Mouse (Mus musculus) kidney, postnatal 14 days (tissue): Measurements from ENCODE around the gene Hoxc6.

ENCODE experiments used
- DNase-seq: peaks from one replicate; pipeline ENCODE4 v3.0.0; 2022; ENCODE audit warnings: mixed read lengths

The Hoxc6 gene

DNA sequence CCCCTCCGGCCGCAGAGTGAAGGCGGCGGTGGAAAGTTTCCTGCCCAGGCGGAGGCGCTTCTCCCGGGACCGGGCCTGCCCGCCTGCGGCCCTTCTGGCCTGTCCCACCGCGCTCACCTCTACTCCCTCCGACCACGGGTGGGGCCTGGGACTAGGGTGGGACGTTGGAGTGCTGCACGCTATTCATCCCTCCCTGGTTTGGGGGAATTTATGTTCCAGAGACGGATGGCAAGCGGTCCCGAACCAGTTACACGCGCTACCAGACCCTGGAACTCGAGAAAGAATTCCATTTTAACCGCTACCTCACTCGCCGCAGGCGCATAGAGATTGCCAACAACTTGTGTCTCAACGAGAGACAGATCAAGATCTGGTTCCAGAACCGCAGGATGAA, 16.9 kb downstream of the Hoxc6 start:
- no peak for DNase-seq

DNA sequence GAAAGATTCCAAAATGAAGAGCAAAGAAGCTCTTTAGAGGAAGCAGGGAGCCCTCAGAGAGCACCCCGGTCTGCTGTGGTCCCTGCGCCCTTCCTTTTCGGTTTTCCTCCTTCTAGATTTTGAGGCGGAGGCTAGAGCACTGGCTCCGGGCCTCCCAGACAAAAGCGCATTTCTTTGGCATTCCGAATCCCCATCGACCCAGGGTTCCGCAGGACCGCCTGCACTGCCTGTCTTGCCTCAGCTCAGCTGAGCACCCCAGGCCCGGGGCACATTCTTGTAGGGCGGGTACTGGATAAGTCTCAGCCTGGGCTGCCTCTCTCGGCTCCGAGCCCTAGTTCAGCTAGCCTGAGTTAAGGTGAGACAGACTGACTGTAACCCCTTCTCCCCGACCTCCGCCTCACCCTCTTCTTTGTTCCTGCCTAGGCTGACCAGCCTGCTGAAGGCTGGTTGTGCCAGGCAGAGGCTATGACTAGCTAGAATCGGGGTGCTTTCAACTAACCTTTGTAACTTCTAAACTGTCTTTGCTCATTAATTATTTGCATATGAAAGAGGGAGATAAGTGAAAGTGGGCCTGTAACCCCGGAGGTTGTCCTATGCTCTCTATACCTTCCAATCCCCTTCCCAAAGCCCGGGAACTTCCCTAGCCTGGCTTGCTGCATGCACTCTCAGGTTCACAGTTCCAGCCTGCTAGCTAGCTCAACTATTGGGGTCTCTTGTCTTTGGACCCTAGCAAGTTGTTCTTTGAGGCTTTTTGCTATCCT, 17.5 kb downstream of the Hoxc6 start:
- DNase-seq = no peak

DNA sequence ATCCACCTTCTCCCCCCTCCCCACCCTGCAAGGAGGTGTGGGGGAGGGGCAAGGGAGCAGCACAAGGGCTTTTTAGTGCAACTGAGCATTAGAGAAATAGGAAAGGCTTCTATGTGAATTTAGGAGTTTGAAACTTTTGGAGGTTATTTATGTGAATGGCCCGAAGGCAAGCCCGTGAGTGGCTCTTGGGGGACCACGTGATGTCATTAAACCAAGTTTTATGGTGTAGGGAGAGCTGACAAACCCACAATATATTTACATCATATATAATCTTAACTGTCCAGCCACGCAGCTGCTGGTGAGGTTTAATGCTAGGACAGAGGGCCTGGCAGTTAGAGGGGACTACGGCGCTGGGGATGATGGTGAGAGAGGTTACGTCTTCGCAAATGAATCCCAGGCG, 20.6 kb downstream of the Hoxc6 start, which contains the start of gene Hoxc4:
Gene Hoxc4, plus strand, starts transcription at position 299 of the 400 bp plus-strand sequence.
- DNase-seq = no peak

DNA sequence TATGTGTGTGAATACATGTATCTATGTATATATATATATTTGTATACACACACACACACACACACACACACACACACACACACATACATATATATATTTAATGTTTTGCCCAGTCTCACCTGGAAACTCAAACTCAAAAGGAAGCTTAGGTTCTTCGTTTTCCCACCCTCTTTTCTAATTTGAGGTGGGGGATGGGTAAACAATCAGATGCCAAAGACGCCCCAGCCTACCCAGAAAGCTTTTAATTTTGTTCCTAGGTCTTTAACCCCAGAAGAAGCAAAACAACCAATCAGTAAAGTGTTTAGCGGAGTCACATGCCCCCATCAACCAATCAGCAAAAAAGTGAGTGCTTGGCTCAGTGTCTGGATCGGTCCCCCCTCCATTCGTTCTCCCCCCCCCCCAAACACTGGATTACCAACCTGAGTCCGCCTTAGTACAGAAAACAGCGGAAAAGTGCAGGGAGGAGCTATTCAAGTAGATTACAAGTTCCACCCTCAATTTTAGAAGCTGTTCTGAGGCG, 22.9 kb downstream of the Hoxc6 start:
- DNase-seq = no peak

DNA sequence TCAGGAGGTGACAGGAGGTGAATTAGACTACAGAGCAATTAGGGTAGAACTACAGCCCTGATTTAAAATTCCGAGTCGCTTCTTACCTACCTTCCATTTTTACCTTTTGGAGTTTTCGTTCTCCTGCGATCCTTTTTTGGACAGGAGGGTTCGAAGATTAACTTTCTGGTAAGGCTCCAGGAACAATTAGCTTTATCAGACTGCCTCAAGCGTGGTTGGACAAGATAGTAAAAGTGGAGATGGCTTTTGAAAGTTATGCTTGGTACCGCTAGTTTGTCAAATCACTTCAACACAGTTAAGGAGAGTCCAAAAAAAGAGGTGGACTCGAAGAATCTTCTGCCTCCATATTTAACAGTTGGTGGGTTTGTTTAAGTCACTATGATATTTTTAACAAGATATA, 23.5 kb downstream of the Hoxc6 start:
- DNase-seq = no peak

DNA sequence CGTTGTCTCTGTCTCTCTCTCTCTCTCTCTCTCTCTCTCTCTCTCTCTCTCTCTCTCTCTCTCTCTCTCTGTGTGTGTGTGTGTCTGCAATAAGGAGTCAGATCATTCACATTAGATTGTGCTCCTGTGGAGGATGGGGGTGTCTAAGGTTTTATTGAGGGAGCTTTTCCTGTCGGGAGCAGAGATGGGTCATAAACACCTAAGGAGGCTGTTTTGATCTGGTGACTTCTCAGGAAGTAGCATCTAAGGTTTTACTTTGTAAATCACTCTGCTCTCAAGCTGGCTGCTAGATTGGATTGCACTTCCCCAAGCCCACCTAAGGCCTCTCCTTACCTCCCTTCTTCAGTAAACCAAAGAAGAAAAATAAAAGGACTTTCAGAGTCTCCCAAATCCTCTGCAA, 26.1 kb downstream of the Hoxc6 start:
- DNase-seq = no peak

DNA sequence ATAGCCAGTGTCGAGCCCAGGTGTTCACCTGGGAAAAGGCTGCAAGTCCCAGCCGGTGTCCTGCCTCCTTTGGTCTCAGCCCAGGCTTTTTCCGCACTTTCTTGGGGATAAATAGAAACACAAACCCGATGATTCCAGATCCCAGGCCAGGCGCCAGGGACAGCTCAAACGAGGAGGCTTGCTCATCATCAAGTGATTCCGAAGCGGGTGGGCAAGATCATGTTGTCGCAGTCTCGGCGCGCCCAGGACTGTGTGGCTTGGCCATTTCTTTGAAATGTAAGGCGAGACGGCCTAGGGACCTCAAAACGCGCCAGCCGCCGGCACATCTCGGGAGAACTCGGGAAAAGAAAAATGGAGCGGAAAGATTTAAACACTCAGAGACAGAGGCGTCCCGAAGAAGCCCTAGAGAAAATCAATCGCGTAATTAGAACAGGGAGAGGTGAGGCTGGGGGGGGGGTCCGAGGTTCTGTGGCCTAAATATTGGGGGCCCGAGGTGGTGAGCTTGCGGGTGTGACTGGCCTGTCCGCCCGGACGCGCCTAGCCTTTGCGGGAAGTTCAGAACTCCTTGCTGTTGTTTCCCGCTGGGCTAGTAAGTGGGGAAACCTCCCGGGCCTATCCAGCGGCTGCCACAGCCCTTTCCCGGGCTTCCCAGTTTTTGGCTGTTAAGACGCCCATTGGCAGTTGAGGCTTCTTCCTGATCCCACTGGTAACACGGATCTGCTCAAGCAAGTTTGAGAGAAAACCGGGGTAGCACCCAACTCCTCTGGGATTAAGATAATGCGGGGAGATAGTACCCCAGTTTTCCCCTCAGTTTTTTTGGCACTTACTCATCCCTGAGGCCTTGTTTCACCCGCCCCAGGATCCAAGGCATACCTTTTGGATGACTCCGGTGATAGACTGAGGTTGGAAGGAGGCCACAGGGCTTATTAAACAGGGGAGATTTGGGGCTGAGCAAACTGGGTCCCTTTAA, 29.5 kb downstream of the Hoxc6 start:
- no peak for DNase-seq

DNA sequence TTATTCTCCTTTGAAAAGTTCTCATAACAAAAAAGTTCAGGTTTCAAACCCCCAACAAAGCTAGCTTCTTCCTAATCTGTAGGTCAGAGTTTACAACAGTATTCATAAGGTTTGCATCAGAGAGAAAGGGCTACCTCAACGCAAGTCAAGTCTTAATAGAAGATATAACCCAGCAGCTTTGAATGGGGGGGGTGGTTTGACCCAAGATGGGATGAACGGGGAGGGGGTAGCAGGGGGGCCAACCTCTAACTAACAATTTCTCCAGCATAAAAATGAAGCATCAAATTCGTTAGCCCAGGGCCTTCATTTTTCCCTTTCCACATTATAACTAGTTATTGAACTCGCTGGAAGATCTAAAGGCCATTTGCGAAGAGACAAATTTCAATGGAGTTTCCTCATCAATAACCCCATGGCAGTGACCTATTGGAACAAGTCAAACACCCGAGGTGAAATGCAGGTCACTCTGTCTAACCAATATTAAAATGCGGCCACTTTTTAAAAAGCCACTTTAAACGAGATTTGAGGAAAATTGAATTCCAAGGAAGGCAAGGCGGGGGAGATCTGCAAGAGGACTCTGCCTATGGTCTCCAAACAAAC, 31.0 kb downstream of the Hoxc6 start:
- no peak for DNase-seq

DNA sequence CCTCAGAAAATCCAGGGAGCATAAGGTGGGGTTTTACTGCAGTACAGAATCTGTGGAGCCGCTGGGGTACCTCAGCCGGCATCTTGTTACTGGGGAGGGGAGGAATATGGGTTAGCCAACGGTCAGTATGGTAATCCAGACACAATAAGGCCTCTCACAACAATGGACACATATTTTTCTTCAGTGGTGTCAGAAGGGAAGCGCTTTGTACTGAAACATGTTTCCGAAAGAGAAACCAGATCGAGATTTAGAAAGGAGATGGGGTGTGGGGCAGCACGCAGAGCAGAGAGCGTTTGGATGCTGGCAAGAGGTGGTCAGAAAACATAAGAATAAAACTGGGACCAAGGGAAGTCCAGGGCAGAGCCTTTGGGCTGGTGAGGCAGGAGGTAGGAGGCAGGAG, 32.1 kb downstream of the Hoxc6 start:
- DNase-seq = no peak

DNA sequence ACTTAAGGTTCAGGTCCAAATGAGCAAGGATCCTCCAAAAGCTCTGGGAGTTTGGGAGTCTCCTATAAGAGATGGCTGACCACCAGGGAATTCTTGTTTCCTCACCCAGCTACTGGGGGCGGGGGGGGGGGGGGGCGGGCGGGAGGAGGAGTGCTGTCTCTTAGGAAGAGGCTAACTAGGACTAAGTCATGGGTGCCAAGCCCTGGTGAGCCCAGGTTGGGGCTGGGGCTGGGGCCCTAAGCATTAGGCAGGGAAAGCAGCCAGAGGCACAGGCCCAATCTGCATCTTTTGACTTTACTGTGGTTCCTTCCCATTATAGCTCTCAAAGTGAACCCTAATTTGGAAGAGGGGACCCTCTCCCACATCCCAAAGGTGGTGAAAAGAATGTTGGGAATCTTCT, 34.1 kb downstream of the Hoxc6 start:
- no peak for DNase-seq

DNA sequence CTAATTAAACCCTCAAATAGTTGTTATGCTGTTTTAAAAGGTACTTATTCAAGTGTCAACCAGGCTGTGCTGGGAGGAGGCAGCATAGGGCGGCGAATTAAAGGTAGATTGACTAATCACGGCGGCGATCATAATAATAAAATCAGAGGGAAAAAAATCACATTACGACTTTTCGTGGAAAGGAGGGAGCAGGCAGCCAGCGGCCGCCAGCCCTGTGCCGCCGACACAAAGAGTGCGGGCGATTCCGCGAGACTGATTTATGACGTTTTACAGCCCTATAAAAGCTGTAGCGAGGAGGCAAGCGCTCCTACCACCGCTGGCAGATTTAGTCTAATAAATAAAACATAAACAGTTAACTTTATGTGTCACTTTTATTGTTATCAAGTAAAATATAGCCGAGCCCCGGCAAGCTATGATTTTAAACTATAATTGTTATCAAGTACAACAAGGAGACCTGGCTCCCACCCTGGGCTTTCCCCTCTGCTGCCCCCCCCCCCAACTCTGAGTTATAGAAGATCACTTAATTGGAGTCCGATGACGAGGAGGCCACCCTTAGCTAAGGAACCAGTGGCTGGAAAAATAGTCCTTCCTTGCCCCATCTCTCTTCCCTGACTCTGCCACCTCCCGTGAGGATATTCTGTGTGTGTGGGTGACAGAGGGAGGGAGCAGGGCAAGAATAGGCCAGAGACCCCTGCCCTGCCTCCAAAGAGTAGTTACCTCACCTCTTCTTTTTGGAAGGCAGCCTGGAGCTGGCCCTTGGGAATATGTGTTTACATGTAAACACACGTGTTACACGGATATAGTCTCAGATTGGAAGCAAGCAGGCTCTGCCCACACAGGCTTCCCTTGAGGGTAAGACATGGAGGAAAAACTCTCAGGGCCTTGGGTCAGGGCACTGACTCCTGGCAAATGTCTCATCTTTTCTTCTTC, 34.9 kb downstream of the Hoxc6 start:
- no peak for DNase-seq

DNA sequence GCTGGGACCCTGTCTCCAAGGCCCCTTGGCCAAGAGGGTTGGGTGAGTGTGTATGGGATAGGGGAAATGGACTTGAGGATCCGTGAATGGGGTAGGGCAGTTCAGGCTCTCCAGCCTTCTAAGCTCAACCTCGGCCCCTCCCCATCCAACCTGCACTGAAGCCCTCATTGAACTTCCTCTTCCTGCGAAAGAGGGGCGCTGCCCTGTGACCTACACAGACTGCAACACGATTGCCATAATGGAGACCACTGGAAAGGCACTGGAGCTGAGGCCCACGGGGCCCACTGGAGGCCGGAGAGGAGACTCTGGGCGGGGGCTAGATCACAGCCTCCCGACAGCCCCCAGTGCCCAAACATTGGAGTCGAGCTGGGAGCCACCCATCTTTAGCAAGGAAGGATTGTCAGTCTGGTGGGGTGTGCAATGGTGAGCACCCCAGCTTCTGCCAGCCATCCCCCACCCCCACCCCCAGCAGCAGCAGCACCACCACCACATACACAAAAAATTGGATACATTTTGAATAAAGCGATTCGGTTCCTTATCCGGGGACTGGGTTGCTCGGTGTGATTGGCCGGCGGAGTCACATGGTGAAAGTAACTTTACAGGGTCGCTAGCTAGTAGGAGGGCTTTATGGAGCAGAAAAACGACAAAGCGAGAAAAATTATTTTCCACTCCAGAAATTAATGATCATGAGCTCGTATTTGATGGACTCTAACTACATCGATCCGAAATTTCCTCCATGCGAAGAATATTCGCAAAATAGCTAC, 36.2 kb downstream of the Hoxc6 start:
- no peak for DNase-seq

DNA sequence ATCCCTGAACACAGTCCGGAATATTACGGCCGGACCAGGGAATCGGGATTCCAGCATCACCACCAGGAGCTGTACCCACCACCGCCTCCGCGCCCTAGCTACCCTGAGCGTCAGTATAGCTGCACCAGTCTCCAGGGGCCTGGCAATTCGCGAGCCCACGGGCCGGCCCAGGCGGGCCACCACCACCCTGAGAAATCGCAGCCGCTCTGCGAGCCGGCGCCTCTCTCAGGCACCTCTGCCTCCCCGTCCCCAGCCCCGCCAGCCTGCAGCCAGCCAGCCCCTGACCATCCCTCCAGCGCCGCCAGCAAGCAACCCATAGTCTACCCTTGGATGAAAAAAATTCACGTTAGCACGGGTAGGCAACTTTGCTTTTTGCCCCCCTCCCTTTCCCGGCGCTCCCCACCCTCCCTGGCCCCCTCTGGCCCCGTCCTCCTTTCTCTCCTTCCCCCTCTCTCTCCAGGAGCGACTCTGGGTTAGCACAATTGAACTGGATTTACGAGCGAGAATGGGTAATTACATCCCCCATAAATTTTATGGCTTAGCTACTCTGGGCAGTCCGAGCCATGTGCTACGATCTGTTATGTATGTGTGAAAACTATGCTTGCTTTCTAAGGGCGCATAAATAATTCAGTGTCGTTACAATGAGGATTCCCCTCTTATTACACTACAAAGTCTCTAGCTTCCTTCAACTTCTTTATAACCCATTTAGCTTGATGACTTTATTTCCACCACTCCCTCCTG, 36.9 kb downstream of the Hoxc6 start:
- no peak for DNase-seq

DNA sequence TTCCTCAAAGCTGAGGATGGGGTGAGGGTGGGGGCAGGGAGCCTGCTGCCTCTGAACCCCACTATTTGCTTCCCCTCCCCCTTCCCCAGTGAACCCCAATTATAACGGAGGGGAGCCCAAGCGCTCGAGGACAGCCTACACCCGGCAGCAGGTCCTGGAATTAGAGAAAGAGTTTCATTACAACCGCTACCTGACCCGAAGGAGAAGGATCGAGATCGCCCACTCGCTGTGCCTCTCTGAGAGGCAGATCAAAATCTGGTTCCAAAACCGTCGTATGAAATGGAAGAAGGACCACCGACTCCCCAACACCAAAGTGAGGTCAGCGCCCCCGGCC, 37.5 kb downstream of the Hoxc6 start:
- no peak for DNase-seq

DNA sequence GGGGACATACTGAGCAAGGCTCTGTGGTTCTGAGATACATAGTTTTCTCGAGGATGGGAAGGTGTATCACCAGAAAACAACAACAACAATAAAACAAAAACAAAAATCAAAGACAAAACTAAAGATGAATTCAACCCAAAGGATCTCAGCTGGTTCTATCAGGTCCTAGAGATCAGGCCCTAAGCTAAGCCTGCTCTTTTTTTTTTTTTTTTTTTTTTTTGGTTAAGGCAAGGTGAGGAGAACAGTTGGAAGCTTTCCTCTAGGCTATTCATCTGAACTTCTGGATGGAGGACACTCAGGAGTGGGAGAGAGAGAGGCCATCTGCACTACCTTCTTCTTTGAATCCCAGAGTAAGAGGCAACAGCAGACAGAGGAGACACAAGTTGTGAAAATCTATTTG, 39.5 kb downstream of the Hoxc6 start:
- DNase-seq = no peak

DNA sequence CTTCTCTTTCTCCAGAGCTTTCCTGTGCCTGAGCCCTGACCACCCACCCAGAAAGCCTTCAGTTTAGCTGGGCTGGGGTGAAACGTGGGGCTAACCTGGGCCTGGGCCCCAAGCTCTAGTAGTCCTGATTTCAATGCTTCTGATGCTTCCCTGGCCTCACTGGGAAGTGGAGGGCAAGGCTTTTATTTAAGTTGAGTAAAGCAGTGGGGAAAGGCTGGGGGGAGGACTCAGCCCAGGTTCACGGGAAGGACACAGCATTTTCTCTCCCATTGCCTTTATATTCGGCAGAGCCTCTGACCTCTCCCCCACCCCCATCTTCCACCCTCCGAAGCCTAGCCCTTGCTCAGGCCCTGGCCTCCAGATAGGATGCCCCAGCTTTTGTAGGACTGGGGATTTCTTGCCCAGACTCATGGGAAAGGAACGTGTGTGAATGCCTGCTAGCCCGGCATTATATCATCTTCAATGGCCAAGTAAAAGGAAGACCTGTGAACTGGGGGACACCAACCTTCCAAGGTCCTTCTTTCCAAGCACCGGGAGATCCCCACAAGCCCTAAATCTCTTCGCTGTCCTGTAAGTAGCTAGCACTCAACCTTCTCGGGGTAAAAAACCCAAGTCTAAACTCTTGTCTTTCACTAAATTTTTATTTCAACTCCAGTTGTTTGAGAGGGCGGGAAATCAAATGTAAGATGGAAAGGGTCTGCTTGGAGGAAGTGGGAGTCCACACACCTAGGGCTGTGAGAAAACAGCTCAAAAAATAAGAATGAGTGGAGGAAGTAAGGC, 40.8 kb downstream of the Hoxc6 start:
- no peak for DNase-seq

DNA sequence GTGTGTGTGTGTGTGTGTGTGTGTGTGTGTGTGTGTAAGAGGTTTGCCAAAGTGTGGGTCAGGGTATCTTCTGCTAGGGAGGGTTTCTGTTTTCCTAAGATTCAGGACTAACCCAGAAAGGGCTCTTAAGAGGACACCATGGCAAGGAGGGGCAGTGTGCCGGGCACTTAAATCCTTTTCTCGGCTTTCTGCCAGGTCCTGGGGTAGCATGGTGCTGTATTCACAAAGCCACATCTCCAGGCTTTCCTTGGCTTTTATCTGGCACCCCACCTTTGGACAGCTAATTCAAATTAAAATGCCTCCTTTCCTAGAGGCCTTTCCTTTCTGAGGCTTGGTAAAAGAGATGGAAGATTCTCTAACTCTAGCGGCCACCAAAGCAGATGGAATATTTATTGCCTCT, 41.6 kb downstream of the Hoxc6 start:
- DNase-seq = no peak

DNA sequence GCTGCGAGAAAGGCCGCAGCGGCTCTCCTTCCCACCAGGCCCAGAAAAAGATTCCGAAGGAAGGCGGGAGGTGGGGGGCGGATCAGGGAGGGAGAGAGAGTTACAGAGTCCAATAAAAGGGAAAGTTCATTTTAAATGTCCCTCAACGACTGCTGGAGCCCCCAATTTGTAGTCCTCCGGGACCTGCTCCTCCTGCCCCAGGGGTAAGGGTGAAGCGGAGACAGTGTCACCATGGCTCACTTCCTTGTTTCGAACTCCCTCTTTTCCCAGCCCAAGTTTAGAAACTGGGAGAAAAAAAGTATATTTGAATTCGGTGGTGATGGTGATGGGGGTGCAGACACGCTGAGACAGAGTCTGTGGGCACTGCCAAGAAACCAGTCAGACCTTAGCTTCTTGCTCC, 42.5 kb downstream of the Hoxc6 start:
- peak; percentile 34 for DNase-seq

DNA sequence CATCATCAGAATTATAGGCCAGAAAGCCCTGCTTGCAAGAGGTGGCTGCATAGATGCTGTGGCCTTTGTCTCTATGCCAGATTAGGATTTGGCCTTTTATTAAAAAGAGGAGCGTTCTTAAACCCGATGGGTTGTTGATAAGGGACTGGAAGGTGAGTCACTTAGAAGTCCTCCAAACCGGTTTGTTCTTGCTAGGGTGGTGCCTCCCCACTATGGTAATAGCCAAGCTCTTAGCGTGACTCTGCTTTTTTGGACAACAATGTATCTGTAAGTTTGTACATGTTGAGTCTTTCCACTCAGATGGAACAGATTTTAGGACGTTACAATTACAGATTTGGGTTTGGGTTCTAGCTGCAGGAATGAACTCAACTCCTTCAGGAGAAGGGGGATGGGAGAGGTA, 43.6 kb downstream of the Hoxc6 start:
- DNase-seq = no peak

DNA sequence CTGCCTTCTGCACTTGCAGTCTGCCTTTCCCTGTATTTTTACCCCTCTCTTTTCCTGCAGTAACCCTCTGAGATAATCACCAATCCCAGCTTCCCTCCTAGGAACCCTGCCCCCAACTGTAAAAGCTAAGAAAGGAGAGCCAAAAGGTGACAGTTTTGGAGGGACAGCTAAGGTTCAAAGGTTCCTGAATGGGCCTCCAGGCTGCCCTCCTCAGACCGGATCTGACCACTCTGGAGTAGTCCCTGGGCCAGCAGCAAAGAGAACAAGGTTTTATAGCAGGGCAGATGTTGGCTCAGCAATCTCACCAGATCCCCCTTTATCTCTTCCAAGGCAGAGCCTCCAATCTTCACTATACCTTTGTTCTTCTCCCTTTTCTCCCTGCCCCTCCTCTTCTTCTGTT, 44.2 kb downstream of the Hoxc6 start:
- peak; percentile 35 for DNase-seq
